In the genomic region with DNA sequence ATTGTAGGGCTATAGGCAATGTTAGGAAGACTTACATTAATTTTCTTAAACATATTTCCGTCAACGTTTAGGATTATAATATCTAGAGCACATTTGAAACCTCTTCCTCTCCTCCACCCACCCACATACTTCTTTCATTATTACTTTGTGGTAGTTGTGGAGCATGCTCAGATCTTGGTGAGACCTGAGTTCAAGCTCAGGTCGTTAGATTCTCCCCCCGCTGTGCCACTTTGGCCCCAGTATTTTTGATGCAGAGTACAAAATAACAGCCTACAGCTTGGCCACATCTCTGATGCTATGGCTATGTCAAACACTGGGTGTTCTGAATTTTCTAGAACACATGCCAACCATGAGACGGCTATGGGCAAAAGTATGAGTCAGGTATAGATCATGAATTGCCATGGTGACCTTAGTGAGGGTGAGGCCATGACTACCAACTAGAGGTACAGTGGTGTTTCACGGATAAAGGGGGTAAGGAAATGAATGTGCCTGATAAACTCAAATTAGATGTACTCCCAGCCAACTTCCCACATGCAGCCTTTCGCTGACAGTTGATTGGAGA, we compare ENCODE assay signal across 20 mouse cellular contexts.
A peak's percentile ranks its signal among the peaks of the same experiment; 100 is the strongest.
DNase-seq lines count a peak whose midpoint lies in the region; ATAC-seq lines count a peak whose summit lies in the region.
"Had no signal": no experiment of that assay in that cellular context is flagged by ENCODE, and none has a peak within 500 bp of the region (broad histone marks: within the 10 kb centered on the region; RNA-seq: fewer than 3 reads in every experiment).

No protein-coding gene starts in this region.

- H3K27ac ChIP-seq in hindbrain, embryonic 12.5 days, result no peak overlapping the region
- H3K27ac ChIP-seq: forebrain, embryonic 12.5 days; heart, embryonic 10.5 days; hindbrain, embryonic 14.5 days had no signal

- H3K4me2 ChIP-seq in hindbrain, embryonic 12.5 days (replicated peaks), result no peak overlapping the region
- H3K4me2 ChIP-seq: forebrain, embryonic 12.5 days; hindbrain, embryonic 14.5 days had no signal

- intact Hi-C loops in heart, postnatal 10 days (cut with DNase I), result no loop called here

- H3K36me3 ChIP-seq in hindbrain, embryonic 12.5 days, result no peaks in the 10 kb centered on the region
- H3K36me3 ChIP-seq: forebrain, embryonic 12.5 days; heart, embryonic 10.5 days had no signal

- H3K9me3 ChIP-seq in hindbrain, embryonic 12.5 days (replicated peaks), result no peaks in the 10 kb centered on the region
- H3K9me3 ChIP-seq: forebrain, embryonic 12.5 days; heart, embryonic 10.5 days had no signal

- no peak overlapping the region for H3K4me3 ChIP-seq in hindbrain, embryonic 12.5 days
- H3K4me3 ChIP-seq: forebrain, embryonic 12.5 days; heart, embryonic 10.5 days had no signal

- H3K9ac ChIP-seq in hindbrain, embryonic 12.5 days, result no peak overlapping the region
- H3K9ac ChIP-seq: forebrain, embryonic 12.5 days; hindbrain, embryonic 14.5 days had no signal

- peak; percentile 77 for ATAC-seq in activated CD4-positive, CD25-positive, alpha-beta regulatory T cell, adult 4 months
- no peak for ATAC-seq in hindbrain, embryonic 12.5 days (ENCODE audit: low FRiP score)
- ATAC-seq: forebrain, embryonic 16.5 days had no signal

- no peaks in the 10 kb centered on the region for H3K27me3 ChIP-seq in hindbrain, embryonic 12.5 days
- H3K27me3 ChIP-seq: forebrain, embryonic 12.5 days had no signal

- 91% methylated on average over 7 of the region's 7 CpGs for WGBS in hindbrain, embryonic 12.5 days

- DNase-seq in heart, adult 11 months, result peak; percentile 37
- DNase-seq in heart, postnatal 10 days, result no peak
- peak; percentile 64 for DNase-seq in CD4-positive, CD25-positive, alpha-beta regulatory T cell, adult 2 months (ENCODE audit: low read depth, low spot score)
- DNase-seq in neural tube, embryonic 10.5 days (ENCODE audit: extremely low spot score, low spot score), result no peak
- DNase-seq in B cell, adult 2 months, result no peak
- DNase-seq: adrenal gland, adult 2 months; adrenal gland, postnatal 25 days; cerebellum, adult 2 months; cerebellum, postnatal 10 days; gastrocnemius, postnatal 36 days; heart, adult 18-20 months; heart, postnatal 14 days; kidney, adult 11 months; kidney, adult 9 months had no signal

- no peaks in the 10 kb centered on the region for H3K4me1 ChIP-seq in hindbrain, embryonic 12.5 days
- H3K4me1 ChIP-seq: forebrain, embryonic 12.5 days; heart, embryonic 10.5 days had no signal

Comparison
In these comparisons a context has a peak if more than half of its experiments do, and no peak if none do; other contexts are left out.
1. DNase-seq: peak in heart, adult 11 months (single experiment) and CD4-positive, CD25-positive, alpha-beta regulatory T cell, adult 2 months (single experiment); none in heart, postnatal 10 days (0 of 2), neural tube, embryonic 10.5 days (single experiment) and B cell, adult 2 months (0 of 2).